11 mouse cellular contexts compared by ENCODE assay signal in the genomic region with DNA sequence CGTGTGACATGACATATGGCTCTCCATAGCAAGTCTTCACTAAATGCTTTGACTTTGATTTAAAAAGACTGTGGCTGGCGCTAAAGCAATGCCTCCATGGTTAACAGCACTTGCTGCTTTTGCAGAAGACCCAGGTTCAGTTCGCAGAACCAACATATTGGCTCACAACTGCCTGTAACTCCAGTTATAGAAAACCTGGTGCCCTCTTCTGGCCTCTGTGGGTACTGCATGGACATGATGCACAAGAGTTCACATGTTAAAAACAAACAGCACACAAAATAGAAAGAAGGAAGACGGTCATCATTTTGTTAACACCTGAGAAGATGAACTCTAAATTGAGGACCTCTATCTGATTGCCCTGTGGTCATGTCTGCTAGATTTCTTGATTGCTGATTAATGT.
DNase-seq lines count a peak whose midpoint lies in the region; ATAC-seq and TF ChIP-seq lines count a peak whose summit lies in the region.
"Had no signal": no experiment of that assay in that cellular context is flagged by ENCODE, and none has a peak within 500 bp of the region (broad histone marks: within the 10 kb centered on the region; RNA-seq: fewer than 3 reads in every experiment).

No protein-coding gene starts in this region.

- no peak overlapping the region for H3K4me3 ChIP-seq in liver, adult 2 months (ENCODE audit: insufficient read depth, low read depth, low read length)
- no peak overlapping the region for H3K4me3 ChIP-seq in liver, embryonic 12.5 days
- H3K4me3 ChIP-seq: embryonic facial prominence, embryonic 13.5 days; lung, embryonic 15.5 days had no signal

- H3K4me1 ChIP-seq in liver, adult 2 months (ENCODE audit: control insufficient read depth, insufficient read depth, low read length) = no peaks in the 10 kb centered on the region
- H3K4me1 ChIP-seq in liver, embryonic 12.5 days = no peaks in the 10 kb centered on the region
- H3K4me1 ChIP-seq: embryonic facial prominence, embryonic 13.5 days; lung, embryonic 15.5 days had no signal

- H3K27me3 ChIP-seq in liver, adult 2 months (ENCODE audit: control insufficient read depth, insufficient read depth, low read length) = no peaks in the 10 kb centered on the region
- no peaks in the 10 kb centered on the region for H3K27me3 ChIP-seq in liver, embryonic 12.5 days (replicated peaks)
- H3K27me3 ChIP-seq: CH12.LX; embryonic facial prominence, embryonic 13.5 days; lung, embryonic 15.5 days had no signal

- no peak for ATAC-seq in liver, embryonic 12.5 days

- H3K36me3 ChIP-seq in liver, adult 2 months (ENCODE audit: control insufficient read depth, insufficient read depth, low read length) = no peaks in the 10 kb centered on the region
- no peaks in the 10 kb centered on the region for H3K36me3 ChIP-seq in liver, embryonic 12.5 days
- H3K36me3 ChIP-seq: embryonic facial prominence, embryonic 13.5 days; lung, embryonic 15.5 days had no signal

- peak; percentile 45 to 78 for DNase-seq in cerebellum, postnatal 14 days
- no peak for DNase-seq in cerebellum, adult 11 months
- peak; percentile 6 for DNase-seq in liver, adult 2 months (ENCODE audit: extremely low read depth, low read depth, low spot score)
- peak; percentile 29 for DNase-seq in NIH3T3 (ENCODE audit: low read depth)
- DNase-seq in kidney, postnatal 4 days = peak; percentile 54 to 57
- no peak for DNase-seq in spleen, postnatal 4 days (ENCODE audit: low spot score in 2 of 2)
- no peak for DNase-seq in T-cell, adult 2 months (ENCODE audit: low spot score)

- 85% methylated on average over 4 of the region's 4 CpGs for WGBS in liver, adult 2 months
- 66% methylated on average over 4 of the region's 4 CpGs for WGBS in liver, embryonic 12.5 days (ENCODE audit: insufficient replicate concordance)

- no peak overlapping the region for H3K4me2 ChIP-seq in liver, embryonic 12.5 days
- H3K4me2 ChIP-seq: embryonic facial prominence, embryonic 13.5 days; lung, embryonic 15.5 days had no signal

- H3K9ac ChIP-seq in liver, adult 2 months (ENCODE audit: low read depth, low read length) = no peak overlapping the region
- H3K9ac ChIP-seq in liver, embryonic 12.5 days = no peak overlapping the region
- H3K9ac ChIP-seq: embryonic facial prominence, embryonic 13.5 days; lung, embryonic 15.5 days had no signal

- no peak for TF ChIP-seq POLR2A in liver, adult 2 months (IDR thresholded peaks at IDR 0.05; ENCODE audit: extremely low read depth, insufficient read depth, low read length)

- H3K79me2 ChIP-seq in liver, adult 2 months (ENCODE audit: control insufficient read depth, insufficient read depth, low read length) = no peaks in the 10 kb centered on the region

- 0 out of 2 replicates have a peak, but pooled peaks cover 4% of the 10 kb centered on the region for H3K9me3 ChIP-seq in liver, embryonic 12.5 days (replicated peaks)
- H3K9me3 ChIP-seq: embryonic facial prominence, embryonic 13.5 days; lung, embryonic 15.5 days had no signal

- TF ChIP-seq CTCF in liver, adult 2 months (IDR thresholded peaks at IDR 0.05; ENCODE audit: low read depth, low read length) = 0 out of 2 replicates have a peak, but pooled peaks have one; percentile 16

- H3K27ac ChIP-seq in liver, adult 2 months (replicated peaks; ENCODE audit: insufficient read depth, low read depth, low read length) = no peak overlapping the region
- H3K27ac ChIP-seq in liver, embryonic 12.5 days = no peak overlapping the region
- H3K27ac ChIP-seq: embryonic facial prominence, embryonic 13.5 days; lung, embryonic 15.5 days had no signal

Comparison
In these comparisons a context has a peak if more than half of its experiments do, and no peak if none do; other contexts are left out.
1. DNase-seq: peak in cerebellum, postnatal 14 days (2 of 2), liver, adult 2 months (single experiment), NIH3T3 (single experiment) and kidney, postnatal 4 days (2 of 2); none in cerebellum, adult 11 months (single experiment), spleen, postnatal 4 days (0 of 2) and T-cell, adult 2 months (single experiment).